Mouse (Mus musculus) layer of hippocampus, adult 2 months (tissue): ENCODE measurements around the gene Rps19. TPM values are rescaled to one million over a fixed set of nuclear protein-coding genes. Genes with fewer than 3 reads are reported as not detected.

Experiments used
- DNase-seq, 2 experiments: peaks; one replicate each; pipeline ENCODE4 v3.0.0; 2022; ENCODE audit warnings: low spot score in 2 of 2
- H3K27ac ChIP-seq: fragments of 200-600 bp; 2 replicates; pipeline ENCODE4 v1.8.1; 2022
- H3K4me3 ChIP-seq: fragments of 200-600 bp; 2 replicates; pipeline ENCODE4 v1.8.1; 2022; ENCODE audit warnings: mild to moderate bottlenecking
- CTCF ChIP-seq: fragments of 200-600 bp; conservative IDR thresholded peaks from 2 replicates; pipeline ENCODE4 v1.8.1; 2022; ENCODE audit warnings: antibody characterized with exemption, mild to moderate bottlenecking, moderate library complexity
- total RNA-seq, 2 experiments: library from RNA; stranded (reverse); gene quantifications; 2 replicates each; pipeline ENCODE4 v1.2.3; 2021

Rps19 gene
- total RNA-seq, 2 experiments from 2014 or later = 501 to 525 TPM

GRCm38 (mm10) chr7:24897959-24898358, 13.8 kb downstream of the Rps19 start:
- TF ChIP-seq CTCF = no peak
- no peak overlapping the region for H3K4me3 ChIP-seq

DNA sequence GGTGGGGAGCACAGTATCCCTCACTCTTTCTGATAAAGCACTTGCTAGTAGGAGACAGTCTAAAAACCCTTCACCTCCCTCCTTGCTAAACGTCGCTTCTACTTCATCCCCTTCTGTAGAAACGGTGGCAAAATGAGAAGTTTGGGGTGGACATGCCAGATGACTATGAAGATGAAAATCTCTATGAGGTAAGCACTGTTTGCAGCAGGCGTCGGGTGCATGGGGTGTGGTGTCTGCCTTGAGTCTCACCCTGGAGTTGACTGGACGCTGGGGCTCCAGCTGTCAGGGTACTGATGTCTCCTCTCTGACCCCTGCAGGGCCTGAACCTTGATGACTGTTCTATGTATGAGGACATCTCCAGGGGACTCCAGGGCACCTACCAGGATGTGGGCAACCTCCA, 16.9 kb downstream of the Rps19 start:
- Histone ChIP-seq H3K4me3 (no peak overlapping the region), H3K27ac (no peak overlapping the region)
- TF ChIP-seq CTCF = no peak
- DNase-seq = no peak

More at GRCm38 (mm10) chr7:24897959-24898358, 13.8 kb downstream of the Rps19 start:
- no peak for DNase-seq
- no peak overlapping the region for H3K27ac ChIP-seq

GRCm38 (mm10) chr7:24901842-24902241, 17.7 kb downstream of the Rps19 start:
- DNase-seq = no peak
- peak overlapping the region; percentile 89 for H3K27ac ChIP-seq
- no peak overlapping the region for H3K4me3 ChIP-seq
- TF ChIP-seq CTCF = no peak

GRCm38 (mm10) chr7:24902264-24902629, 18.1 kb downstream of the Rps19 start:
- no peak for TF ChIP-seq CTCF
- H3K27ac ChIP-seq = peak overlapping the region; percentile 89
- no peak for DNase-seq
- peak overlapping the region; percentile 84 for H3K4me3 ChIP-seq

DNA sequence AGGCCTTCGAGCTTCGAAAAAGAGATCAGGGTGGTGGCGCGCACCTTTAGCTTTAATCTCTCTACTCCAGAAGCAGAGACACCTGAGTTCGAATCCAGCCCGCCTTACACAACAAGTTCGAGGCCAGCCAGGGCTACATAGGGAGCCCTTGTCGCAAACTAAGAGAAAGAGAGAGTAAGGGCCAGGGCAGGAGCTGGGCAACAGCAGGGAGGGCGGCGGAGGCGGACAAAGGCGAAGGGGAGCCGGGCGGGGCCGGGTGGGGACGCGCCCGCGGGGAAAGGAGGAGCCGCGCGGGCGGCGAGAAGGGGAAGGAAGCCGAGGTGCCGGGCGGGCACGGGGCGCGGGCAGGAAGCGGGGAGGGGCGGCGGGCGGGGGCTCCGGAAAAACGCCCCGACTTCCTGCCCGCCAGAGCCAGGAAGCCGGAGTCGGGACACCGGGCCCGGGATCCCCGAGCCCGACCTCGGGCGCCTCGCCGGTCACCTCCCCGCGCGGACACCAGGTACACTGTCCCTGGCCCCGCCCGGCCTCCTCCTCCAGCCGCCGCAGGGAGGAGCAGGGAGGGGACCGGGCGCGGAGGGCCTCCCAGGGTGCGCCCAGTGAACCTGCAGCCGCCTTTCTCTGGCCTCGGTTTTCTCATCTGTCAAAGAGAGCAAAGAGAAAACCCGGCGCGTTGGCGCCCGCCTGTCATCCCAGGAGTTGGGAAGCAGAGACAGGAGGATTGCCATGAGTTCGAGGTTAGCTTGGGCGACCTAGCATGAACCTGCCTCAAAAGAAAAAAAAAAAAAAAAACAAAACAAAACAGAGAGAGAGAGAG, 18.7 kb downstream of the Rps19 start, which contains the start of gene Arhgef1:
Gene Arhgef1 (plus strand): TSS at position 283 of the 814 bp plus-strand sequence.
- DNase-seq = no peak
- Histone ChIP-seq H3K27ac (peak within 1 kb of the TSS; percentile 89), H3K4me3 (peak within 1 kb of the TSS; percentile 84)
- TF ChIP-seq CTCF = no peak

DNA sequence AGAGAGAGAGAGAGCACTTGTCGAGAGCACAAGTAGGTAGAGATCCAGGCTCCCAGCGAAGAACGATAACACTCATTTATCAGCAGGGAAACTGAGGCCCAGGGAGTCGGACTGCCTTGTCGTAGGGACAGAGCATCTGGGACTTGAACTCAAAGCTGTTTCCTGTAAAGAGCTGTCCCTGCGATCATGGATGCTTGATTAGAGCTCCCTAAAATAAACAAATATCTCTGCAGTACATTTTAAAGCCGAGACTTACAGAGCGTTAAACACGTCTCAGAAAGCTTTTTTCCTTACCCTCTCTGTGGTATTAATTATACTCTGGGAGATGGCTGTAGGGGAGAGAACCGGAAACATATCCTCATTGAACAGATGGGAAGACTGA, 19.3 kb downstream of the Rps19 start:
- peak overlapping the region; percentile 89 for H3K27ac ChIP-seq
- DNase-seq = no peak

DNA sequence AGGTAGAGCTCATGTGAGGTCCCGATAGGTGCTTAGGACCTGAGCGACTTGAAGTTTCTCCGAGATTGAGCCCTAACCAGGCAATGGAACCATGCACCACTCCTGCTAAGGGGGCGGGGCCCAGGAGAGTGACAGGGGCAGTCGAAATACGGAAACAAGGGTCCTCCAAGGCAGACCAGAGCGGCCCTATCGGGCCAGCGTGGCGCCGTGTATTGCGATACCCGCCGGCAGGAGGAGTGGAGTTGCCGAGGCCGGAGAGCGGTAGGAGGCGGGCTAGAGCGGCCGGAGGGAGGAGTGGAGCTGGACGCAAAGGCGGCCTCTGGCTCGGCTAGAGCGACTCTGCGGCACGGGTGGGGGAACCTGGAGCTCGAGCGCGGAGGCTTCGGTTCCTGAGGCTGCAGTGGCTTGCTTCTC, 19.9 kb downstream of the Rps19 start:
- peak; percentile 76 for TF ChIP-seq CTCF
- Histone ChIP-seq H3K4me3 (peak overlapping the region; percentile 84), H3K27ac (peak overlapping the region; percentile 89)
- DNase-seq = peak; percentile 95 to 98

More for the DNA sequence above, 19.3 kb downstream of the Rps19 start:
- H3K4me3 ChIP-seq = peak overlapping the region; percentile 84
- no peak for TF ChIP-seq CTCF

DNA sequence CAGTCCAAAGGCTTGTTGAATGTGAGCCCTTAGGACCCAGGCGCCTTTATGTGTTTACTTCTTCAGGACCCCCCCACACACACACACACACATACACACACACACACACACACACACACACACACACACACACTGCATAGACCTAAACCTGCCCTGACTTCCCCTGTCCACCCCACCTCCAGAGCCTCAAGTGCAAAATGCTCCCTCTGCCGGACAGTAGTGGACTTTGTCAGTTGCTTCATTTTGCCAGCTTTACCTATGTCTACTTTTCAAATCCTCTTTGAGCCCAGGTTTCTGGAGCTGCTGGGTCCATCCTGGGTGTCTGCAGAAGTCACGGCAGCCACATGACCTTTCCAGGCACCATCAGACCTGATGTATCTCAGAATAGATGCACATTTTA, 20.8 kb downstream of the Rps19 start:
- DNase-seq = peak; percentile 39 to 45
- TF ChIP-seq CTCF = peak; percentile 71
- no peak overlapping the region for H3K27ac ChIP-seq

DNA sequence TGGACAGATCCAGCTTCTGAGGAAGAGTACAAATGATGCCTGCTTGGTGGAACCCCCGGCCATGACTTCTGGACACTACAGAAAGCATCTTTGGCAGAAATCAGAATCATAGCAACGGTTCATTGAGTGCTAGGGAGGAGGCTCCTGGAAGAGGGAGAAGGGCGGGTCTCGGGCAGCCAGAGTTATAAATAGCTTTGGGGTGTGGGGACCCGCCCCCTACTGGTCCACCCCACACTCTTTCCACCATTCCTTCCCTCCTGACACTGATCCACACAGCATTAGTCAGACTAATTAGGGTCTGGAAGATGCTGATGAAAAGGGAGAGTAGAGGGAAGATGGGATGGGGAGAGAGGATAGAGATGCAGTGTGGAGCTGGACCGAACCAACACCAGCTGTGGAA, 22.4 kb downstream of the Rps19 start:
- TF ChIP-seq CTCF = 0 out of 2 replicates have a peak, but pooled peaks have one; percentile 8
- H3K4me3 ChIP-seq = no peak overlapping the region
- no peak for DNase-seq
- H3K27ac ChIP-seq = no peak overlapping the region; the same call in 1 of the 2 replicates

More for the DNA sequence above, 20.8 kb downstream of the Rps19 start:
- H3K4me3 ChIP-seq = peak overlapping the region; percentile 84

GRCm38 (mm10) chr7:24907211-24907748, 23.1 kb downstream of the Rps19 start:
- DNase-seq = no peak
- 0 out of 2 replicates have a peak, but pooled peaks have one; percentile 4 for TF ChIP-seq CTCF
- Histone ChIP-seq H3K27ac (no peak overlapping the region; the same call in 1 of the 2 replicates), H3K4me3 (no peak overlapping the region)

GRCm38 (mm10) chr7:24912480-24912879, 28.3 kb downstream of the Rps19 start:
- TF ChIP-seq CTCF = no peak
- DNase-seq = no peak
- Histone ChIP-seq H3K27ac (no peak overlapping the region), H3K4me3 (no peak overlapping the region)

DNA sequence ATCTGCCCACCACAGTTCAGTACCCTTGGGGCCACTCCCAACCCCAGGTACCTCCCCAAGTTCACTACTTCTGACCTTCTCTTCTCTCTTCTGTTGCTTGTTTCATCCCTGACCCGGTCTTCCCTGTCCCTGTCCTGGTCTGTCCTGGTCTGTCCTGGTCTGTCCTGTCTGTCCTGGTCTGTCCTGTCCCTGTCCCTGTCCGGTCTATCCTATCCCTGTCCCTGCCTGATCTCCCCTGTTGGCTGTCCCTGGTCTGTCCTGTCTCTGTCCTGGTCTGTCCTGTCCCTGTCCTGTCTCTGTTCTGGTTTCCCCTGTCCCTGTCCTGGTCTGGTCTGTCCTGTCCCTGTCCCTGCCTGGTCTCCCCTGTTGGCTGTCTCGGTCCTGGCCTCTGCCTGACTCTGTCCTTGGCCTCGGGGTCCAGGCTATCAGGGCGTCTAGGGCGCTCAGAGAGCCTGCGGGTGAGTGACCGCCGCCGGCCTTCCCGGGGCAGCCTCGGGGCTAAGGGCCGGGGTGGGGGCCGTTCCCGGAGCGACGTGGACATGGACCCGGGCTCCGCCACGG, 34.7 kb downstream of the Rps19 start:
- TF ChIP-seq CTCF = no peak
- Histone ChIP-seq H3K4me3 (no peak overlapping the region), H3K27ac (no peak overlapping the region)
- no peak for DNase-seq

GRCm38 (mm10) chr7:24919728-24920127, 35.6 kb downstream of the Rps19 start:
- DNase-seq = peak; percentile 50 to 60
- Histone ChIP-seq H3K27ac (peak overlapping the region; percentile 20; the same call in 1 of the 2 replicates), H3K4me3 (no peak overlapping the region)
- no peak for TF ChIP-seq CTCF
